Mouse (Mus musculus): Measurements from ENCODE around the gene Pycard. TPM values are rescaled to one million over a fixed set of nuclear protein-coding genes. Genes with fewer than 3 reads are reported as not detected.
"Not testable (repeated sequence)": the region's sequence is repeated elsewhere in the genome, so short reads cannot be mapped to it uniquely, and the experiment has no call there.

Pycard gene
- total RNA-seq, 2 experiments from 2014 or later = 26.9 to 147 TPM

DNA sequence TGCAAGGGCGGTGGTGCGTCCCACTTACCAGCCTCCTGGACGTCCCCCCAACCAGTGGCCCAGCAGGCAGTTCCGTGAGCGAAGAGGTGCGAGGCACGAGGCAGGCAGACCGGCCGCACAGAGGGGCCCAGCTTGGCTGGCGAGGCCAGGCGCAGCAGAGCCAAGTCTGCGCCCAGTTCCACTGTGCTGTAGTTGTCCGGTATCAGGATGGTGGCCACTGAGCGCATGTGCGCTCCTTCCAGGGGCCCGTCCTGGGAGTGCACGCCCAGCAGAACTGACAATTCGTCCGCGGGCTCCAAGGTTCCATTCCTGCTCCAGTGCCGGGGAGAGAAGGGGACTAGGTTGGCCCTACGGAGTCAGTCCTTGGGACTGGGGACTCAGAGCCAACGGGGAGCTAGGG, 49.1 kb downstream of the Pycard start:
- no peak for ATAC-seq (replicated peaks; ENCODE audit: poor library complexity)

DNA sequence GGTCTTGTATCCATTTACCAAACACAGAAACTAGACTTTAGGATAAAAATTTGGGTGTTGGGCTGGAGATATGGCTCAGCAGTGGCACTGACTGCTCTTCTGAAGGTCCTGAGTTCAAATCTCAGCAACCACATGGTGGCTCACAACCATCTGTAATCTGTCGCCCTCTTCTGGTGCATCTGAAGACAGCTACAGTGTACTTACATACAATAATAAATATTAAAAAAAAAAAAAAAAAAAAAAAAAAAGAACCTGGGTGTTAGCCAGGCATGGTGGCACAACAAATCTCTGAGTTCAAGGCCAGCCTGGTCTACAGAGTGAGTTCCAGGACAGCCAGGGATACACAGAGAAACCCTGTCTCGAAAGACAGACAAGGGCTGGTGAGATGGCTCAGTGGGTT, 51.6 kb downstream of the Pycard start:
- ATAC-seq (replicated peaks; ENCODE audit: poor library complexity) = not testable (repeated sequence)

Other genes with a start within 250 kb of the Pycard start
- gene Fbxl19, start 249.3 kb downstream of the Pycard start, total RNA-seq (2015) = 5.6 and 5.7 TPM in 2 replicates
- 14.2 and 16.1 TPM in 2 replicates for gene Fbxl19, start 249.3 kb downstream of the Pycard start, total RNA-seq (2017)
- 26.7 and 32.1 TPM in 2 replicates for gene Orai3, start 224.1 kb downstream of the Pycard start, total RNA-seq (2015)
- 28.2 and 30.2 TPM in 2 replicates for gene Orai3, start 224.1 kb downstream of the Pycard start, total RNA-seq (2017)
- gene Setd1a, start 217.2 kb downstream of the Pycard start, total RNA-seq (2015) = 54.7 and 67.2 TPM in 2 replicates
- 9.7 and 13.6 TPM in 2 replicates for gene Setd1a, start 217.2 kb downstream of the Pycard start, total RNA-seq (2017)
- gene Gm49388, start 208.3 kb downstream of the Pycard start, total RNA-seq (2015) = not detected in 2 replicates
- gene Gm49388, start 208.3 kb downstream of the Pycard start, total RNA-seq (2017) = not detected in 2 replicates
- 20.2 and 31.3 TPM in 2 replicates for gene Hsd3b7, start 193.3 kb downstream of the Pycard start, total RNA-seq (2015)
- gene Hsd3b7, start 193.3 kb downstream of the Pycard start, total RNA-seq (2017) = 25.6 and 26.8 TPM in 2 replicates
- 55.8 and 70.2 TPM in 2 replicates for gene Stx4a, start 169.6 kb downstream of the Pycard start, total RNA-seq (2015)
- gene Stx4a, start 169.6 kb downstream of the Pycard start, total RNA-seq (2017) = 35.7 and 50.4 TPM in 2 replicates
- 0.12 and 1.5 TPM in 2 replicates for gene Stx1b, start 169.3 kb downstream of the Pycard start, total RNA-seq (2015)
- gene Stx1b, start 169.3 kb downstream of the Pycard start, total RNA-seq (2017) = 0.03 and 0.12 TPM in 2 replicates
- gene Zfp646, start 117.6 kb downstream of the Pycard start, total RNA-seq (2015) = 18.7 and 19.4 TPM in 2 replicates
- gene Zfp646, start 117.6 kb downstream of the Pycard start, total RNA-seq (2017) = 31.6 and 38.2 TPM in 2 replicates
- gene Zfp668, start 117.0 kb downstream of the Pycard start, total RNA-seq (2015) = 5.7 and 7.4 TPM in 2 replicates
- 2.9 and 6.7 TPM in 2 replicates for gene Zfp668, start 117.0 kb downstream of the Pycard start, total RNA-seq (2017)
- 0.15 and 0.39 TPM in 2 replicates for gene Prss53, start 102.9 kb downstream of the Pycard start, total RNA-seq (2015)
- not detected in 2 replicates for gene Prss53, start 102.9 kb downstream of the Pycard start, total RNA-seq (2017)
- gene Gm21974, start 98.4 kb downstream of the Pycard start, total RNA-seq (2015) = not detected in 2 replicates
- gene Gm21974, start 98.4 kb downstream of the Pycard start, total RNA-seq (2017) = not detected in 2 replicates
- gene Vkorc1, start 98.2 kb downstream of the Pycard start, total RNA-seq (2015) = 125 and 145 TPM in 2 replicates
- gene Vkorc1, start 98.2 kb downstream of the Pycard start, total RNA-seq (2017) = 30.7 and 39.6 TPM in 2 replicates
- gene Bckdk, start 89.8 kb downstream of the Pycard start, total RNA-seq (2015) = 68.3 and 75.7 TPM in 2 replicates
- gene Bckdk, start 89.8 kb downstream of the Pycard start, total RNA-seq (2017) = 42.5 and 49.9 TPM in 2 replicates
- gene Kat8, start 81.4 kb downstream of the Pycard start, total RNA-seq (2015) = 18.1 and 30.6 TPM in 2 replicates
- 23.7 and 30.4 TPM in 2 replicates for gene Kat8, start 81.4 kb downstream of the Pycard start, total RNA-seq (2017)
- not detected in 2 replicates for gene Prss8, start 63.8 kb downstream of the Pycard start, total RNA-seq (2015)
- gene Prss8, start 63.8 kb downstream of the Pycard start, total RNA-seq (2017) = not detected in 2 replicates
- gene Prss36, start 47.1 kb downstream of the Pycard start, total RNA-seq (2015) = 1.5 and 2.3 TPM in 2 replicates
- 0.75 and 7.2 TPM in 2 replicates for gene Prss36, start 47.1 kb downstream of the Pycard start, total RNA-seq (2017)
- gene Fus, start 26.4 kb downstream of the Pycard start, total RNA-seq (2015) = 180 and 190 TPM in 2 replicates
- 27.2 and 49.5 TPM in 2 replicates for gene Fus, start 26.4 kb downstream of the Pycard start, total RNA-seq (2017)
- not detected in 2 replicates for gene Trim72, start 10.1 kb upstream of the Pycard start, total RNA-seq (2015)
- gene Trim72, start 10.1 kb upstream of the Pycard start, total RNA-seq (2017) = not detected in 2 replicates
- 23.6 and 24.3 TPM in 2 replicates for gene Itgam, start 68.8 kb upstream of the Pycard start, total RNA-seq (2015)
- gene Itgam, start 68.8 kb upstream of the Pycard start, total RNA-seq (2017) = 28.0 and 34.9 TPM in 2 replicates
- gene Gm49368, start 68.8 kb upstream of the Pycard start, total RNA-seq (2015) = 0.05 TPM in 1 of 2 replicates, not detected in the other
- not detected in 2 replicates for gene Gm49368, start 68.8 kb upstream of the Pycard start, total RNA-seq (2017)
- 0.32 and 0.76 TPM in 2 replicates for gene Itgax, start 135.7 kb upstream of the Pycard start, total RNA-seq (2015)
- 0.67 and 0.68 TPM in 2 replicates for gene Itgax, start 135.7 kb upstream of the Pycard start, total RNA-seq (2017)
- gene Itgad, start 160.5 kb upstream of the Pycard start, total RNA-seq (2015) = 0.25 TPM in 1 of 2 replicates, not detected in the other
- 0.51 TPM in 1 of 2 replicates, not detected in the other for gene Itgad, start 160.5 kb upstream of the Pycard start, total RNA-seq (2017)
- 0.76 and 4.8 TPM in 2 replicates for gene Cox6a2, start 212.5 kb upstream of the Pycard start, total RNA-seq (2015)
- 0.21 and 1.3 TPM in 2 replicates for gene Cox6a2, start 212.5 kb upstream of the Pycard start, total RNA-seq (2017)
- gene Armc5, start 243.5 kb upstream of the Pycard start, total RNA-seq (2015) = 6.9 and 7.1 TPM in 2 replicates
- 9.5 and 11.8 TPM in 2 replicates for gene Armc5, start 243.5 kb upstream of the Pycard start, total RNA-seq (2017)
- 4.3 TPM in 2 replicates for gene 9130023H24Rik, start 244.2 kb upstream of the Pycard start, total RNA-seq (2015)
- 4.7 and 7.2 TPM in 2 replicates for gene 9130023H24Rik, start 244.2 kb upstream of the Pycard start, total RNA-seq (2017)